Mouse (Mus musculus): ENCODE data around the gene Slc22a5.

GRCm38 (mm10) chr11:53929741-53930140 lies 38.3 kb upstream of the Slc22a5 start:
- no peak for TF ChIP-seq HCFC1 (IDR thresholded peaks at IDR 0.05; ENCODE audit: borderline replicate concordance, insufficient read depth, low read length)
- TF ChIP-seq ZC3H11A (IDR thresholded peaks at IDR 0.05; ENCODE audit: borderline replicate concordance, low read depth, low read length) = no peak
- TF ChIP-seq MAFK (IDR thresholded peaks at IDR 0.05; ENCODE audit: insufficient read depth, low read depth, low read length) = no peak
- no peak for TF ChIP-seq ZNF384 (IDR thresholded peaks at IDR 0.05; ENCODE audit: low read depth, low read length)
- TF ChIP-seq CHD2 (IDR thresholded peaks at IDR 0.05; ENCODE audit: low read depth, low read length) = no peak

All from ES-E14 (cell line).